Mouse (Mus musculus) kidney, adult 18-20 months (tissue): ENCODE results near the gene Atad3a.
A peak's percentile ranks its signal among the peaks of the same experiment; 100 is the strongest.

Experiments
- DNase-seq: peaks from one replicate; pipeline ENCODE4 v3.0.0; 2021

The Atad3a gene

GRCm38 (mm10) chr4:155738262-155738661 is 22.6 kb downstream of the Atad3a start:
- DNase-seq, result no peak

DNA sequence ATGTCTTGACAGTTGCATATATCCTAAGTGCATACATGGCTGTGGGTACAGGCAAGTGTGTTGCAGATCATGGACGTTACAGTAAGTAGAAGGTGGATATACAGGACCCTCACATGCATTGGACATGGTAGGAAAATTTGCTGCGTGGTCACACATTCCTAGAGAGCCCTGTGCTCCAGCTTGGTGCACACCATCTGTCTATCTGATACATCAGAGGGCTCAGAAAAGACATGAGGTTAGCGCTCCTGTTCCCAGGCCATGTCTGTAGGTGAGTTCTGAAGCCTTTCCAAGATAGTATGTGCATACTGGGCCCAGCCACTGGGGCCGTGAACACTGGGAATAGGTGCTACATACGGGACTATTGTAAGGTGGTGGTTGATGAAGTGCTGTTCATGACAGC is 24.5 kb downstream of the Atad3a start:
- DNase-seq, result no peak

GRCm38 (mm10) chr4:155735788-155736187 is 25.1 kb downstream of the Atad3a start:
- no peak for DNase-seq

- DNase-seq, result peak; percentile 66
These were observed 25.8 kb downstream of the Atad3a start for GRCm38 (mm10) chr4:155734951-155735702.

DNA sequence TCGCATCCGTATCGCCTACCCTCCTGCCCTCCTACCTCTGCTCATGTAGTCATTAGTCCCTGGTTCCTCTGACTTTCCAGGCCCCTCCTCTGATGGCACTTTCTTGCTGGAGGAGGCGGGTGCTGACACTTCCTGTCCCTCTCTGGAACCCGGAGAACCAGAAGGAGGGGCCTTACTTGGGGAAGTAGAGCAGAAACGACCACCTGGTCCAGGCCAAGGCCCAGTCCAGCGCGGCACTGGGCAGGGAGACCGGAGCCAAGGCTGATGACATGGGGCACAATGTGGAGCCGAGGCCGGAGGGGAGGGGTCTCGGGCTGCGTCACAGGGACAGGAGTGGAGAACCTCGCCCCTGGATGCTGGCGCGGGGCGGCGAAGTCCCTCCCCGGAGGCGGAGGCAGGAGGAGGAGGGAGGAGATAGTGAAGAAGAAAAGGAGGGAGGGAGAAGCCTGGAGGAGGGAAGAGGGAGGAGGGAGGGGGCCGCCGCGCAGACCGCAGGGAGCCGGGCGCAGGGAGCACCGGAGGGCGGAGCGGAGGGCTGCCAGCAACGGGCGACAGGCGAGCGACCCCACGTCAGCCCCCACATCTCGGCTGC is 26.4 kb downstream of the Atad3a start, which contains the start of gene Tmem240:
Gene Tmem240 (plus strand): TSS at position 451 of the 592 bp plus-strand sequence.
- peak; percentile 83 for DNase-seq

- no peak for DNase-seq
These were observed 27.6 kb downstream of the Atad3a start for GRCm38 (mm10) chr4:155733267-155733666.

GRCm38 (mm10) chr4:155727993-155728392 is 32.9 kb downstream of the Atad3a start:
- no peak for DNase-seq

- peak; percentile 48 for DNase-seq
These were observed 39.2 kb downstream of the Atad3a start for GRCm38 (mm10) chr4:155721668-155722083.

- no peak for DNase-seq
These were observed 50.2 kb downstream of the Atad3a start for GRCm38 (mm10) chr4:155710521-155711252.

DNA sequence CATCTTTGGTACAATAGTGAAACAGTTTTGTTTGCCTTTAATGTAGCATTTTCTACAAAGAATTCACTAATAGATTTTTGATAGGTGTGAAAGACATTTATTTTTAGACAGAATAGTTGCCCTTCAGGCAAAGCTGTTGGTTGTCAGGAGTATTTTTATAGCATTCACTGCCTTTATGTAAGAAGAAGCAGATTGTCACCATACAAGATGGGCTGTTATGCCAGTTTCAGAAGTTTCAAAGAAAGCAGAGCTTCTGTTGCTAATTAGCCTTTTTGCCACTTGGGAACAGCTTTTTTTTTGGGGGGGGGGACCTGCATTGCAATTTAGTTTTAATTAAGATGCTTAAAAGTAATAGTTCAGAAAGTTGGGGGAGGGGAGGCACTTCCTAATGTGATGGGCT is 51.9 kb downstream of the Atad3a start:
- DNase-seq, result no peak

- no peak for DNase-seq
These were observed 52.3 kb downstream of the Atad3a start for GRCm38 (mm10) chr4:155708582-155708981.

GRCm38 (mm10) chr4:155705592-155705929 is 55.3 kb downstream of the Atad3a start:
- DNase-seq, result no peak

- peak; percentile 98 for DNase-seq
These were observed 55.9 kb downstream of the Atad3a start, which contains the start of gene Ssu72 for GRCm38 (mm10) chr4:155704721-155705591. Gene Ssu72, plus strand, starts transcription at chr4:155704800.

GRCm38 (mm10) chr4:155703425-155703929 is 57.4 kb downstream of the Atad3a start:
- DNase-seq, result no peak

- no peak for DNase-seq
These were observed 60.5 kb downstream of the Atad3a start for GRCm38 (mm10) chr4:155700425-155700824.

- DNase-seq, result no peak
These were observed 64.3 kb downstream of the Atad3a start for GRCm38 (mm10) chr4:155696261-155697255.

DNA sequence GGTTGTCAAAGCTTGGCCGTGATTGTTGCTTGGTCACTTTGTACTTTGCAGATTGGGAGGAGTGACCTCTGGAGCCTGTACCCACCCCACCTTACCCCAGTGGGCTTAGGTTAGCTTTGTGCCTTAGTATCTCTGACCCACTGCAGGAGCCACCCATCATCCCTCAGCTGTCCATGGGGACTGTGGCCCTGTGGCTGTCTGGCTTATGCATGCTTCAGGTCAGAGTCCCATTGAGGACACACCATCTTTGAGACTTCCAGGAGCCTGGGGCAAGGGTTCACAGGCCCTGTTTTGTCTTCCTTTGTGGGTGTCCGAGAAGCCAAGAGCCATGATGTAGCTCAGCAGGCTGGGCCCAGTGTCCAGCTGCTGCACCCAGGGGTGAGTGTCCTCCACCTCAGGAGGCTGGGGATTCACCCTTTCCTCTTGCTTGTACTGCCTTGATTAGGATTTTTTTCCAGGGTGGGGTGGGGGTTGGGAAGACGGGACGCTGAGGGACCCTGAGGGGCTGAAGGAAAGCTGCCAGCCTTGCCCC is 65.3 kb downstream of the Atad3a start:
- DNase-seq, result no peak

DNA sequence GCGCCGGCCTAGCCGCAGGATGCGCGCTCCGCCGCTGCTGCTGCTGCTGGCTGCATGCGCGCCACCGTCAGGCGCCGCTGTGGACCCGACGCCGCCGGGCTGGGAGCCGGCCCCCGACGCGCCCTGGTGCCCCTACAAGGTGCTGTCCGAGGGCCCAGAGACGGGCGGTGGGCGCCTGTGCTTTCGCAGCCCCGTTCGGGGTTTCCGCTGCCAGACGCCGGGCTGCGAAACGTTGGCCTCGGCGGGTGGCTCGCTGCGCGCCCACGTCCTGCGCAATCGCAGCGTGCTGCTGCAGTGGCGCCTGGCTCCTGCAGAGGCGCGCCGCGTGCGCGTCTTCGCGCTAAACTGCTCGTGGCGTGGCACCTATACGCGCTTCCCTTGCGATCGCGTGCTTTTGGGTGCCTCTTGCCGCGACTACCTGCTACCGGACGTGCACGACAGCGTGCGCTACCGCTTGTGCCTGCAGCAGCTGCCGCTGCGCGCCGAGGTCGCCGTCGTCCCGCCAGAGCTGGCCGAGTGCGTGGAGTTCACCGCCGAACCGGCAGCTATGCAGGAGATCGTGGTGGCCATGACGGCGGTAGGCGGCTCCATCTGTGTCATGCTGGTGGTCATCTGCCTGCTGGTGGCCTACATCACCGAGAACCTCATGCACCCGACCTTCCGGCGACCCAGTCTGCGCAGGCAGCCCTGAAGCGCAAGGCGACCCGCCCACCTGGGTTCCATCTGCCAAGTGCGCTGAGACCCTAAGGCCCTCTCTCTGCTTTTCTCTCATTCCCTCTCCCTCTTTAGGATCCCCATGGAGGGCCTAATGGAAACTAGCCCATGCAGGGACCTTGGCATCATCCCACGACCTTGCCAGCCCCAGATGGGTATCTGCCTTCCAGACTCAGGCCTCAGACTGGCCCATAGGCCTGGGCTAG is 66.2 kb downstream of the Atad3a start:
- DNase-seq, result peak; percentile 65

DNA sequence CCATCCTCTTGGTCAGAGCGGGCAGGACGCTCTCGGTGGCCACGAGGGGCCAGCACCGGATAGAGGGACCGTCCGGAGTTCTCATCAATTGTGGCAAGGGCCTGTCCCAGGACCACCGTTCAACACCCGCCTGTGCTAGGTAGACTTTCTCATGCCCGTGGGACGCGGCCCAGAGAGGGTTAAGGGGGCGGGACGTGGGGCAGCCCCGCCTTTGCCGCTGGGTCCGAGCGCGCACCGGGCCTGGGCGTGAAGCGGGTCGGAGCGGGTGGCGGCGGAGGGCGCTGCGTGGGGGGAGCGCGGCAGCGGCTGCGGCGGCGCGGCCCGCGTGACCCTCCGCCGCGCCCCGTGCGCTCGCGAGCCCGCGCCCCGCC is 66.8 kb downstream of the Atad3a start, which contains the start of gene Fndc10:
Gene Fndc10 (plus strand): TSS at position 232 of the 371 bp plus-strand sequence.
- peak; percentile 65 for DNase-seq

- no peak for DNase-seq
These were observed 68.5 kb downstream of the Atad3a start for GRCm38 (mm10) chr4:155692421-155692820.
